Comparison of ENCODE assay signal across 8 mouse cellular contexts in the genomic region with DNA sequence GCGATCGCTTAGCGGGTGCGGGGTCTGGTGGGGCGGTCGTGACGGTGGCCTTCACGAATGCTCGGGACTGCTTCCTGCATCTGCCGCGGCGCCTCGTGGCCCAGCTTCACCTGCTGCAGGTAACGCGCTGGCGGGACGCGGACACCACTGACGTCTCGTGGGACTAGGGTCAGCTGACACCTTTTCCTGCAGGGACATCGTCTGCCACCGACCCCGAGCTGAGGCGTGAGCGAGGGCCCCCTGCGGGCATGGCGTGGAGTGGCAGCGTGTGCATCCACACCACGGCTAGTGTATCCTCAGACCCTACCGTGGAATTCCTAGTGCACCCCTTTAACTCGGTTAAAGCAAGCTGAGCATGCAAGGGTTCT. TPM values are rescaled to one million over a fixed set of nuclear protein-coding genes. Genes with fewer than 3 reads are reported as not detected.
DNase-seq lines count a peak whose midpoint lies in the region; ATAC-seq lines count a peak whose summit lies in the region.

A gene (minus strand): TSS at position 187 of the 368 bp plus-strand sequence.

- no peaks in the 10 kb centered on the region for H3K9me3 ChIP-seq in hindbrain, embryonic 13.5 days

- H3K4me1 ChIP-seq in hindbrain, embryonic 13.5 days (replicated peaks) = peaks cover 28% of the 10 kb centered on the region

- peaks cover 10% of the 10 kb centered on the region for H3K36me3 ChIP-seq in hindbrain, embryonic 13.5 days

- H3K4me2 ChIP-seq in hindbrain, embryonic 13.5 days = peak within 1 kb of the TSS; percentile 83

- peak within 1 kb of the TSS; percentile 83 for H3K9ac ChIP-seq in hindbrain, embryonic 13.5 days

- H3K4me3 ChIP-seq in hindbrain, embryonic 13.5 days = peak within 1 kb of the TSS; percentile 79

- peak; percentile 88 for ATAC-seq in hindbrain, embryonic 13.5 days (ENCODE audit: low FRiP score)

- H3K27me3 ChIP-seq in hindbrain, embryonic 13.5 days = no peaks in the 10 kb centered on the region

- H3K27ac ChIP-seq in hindbrain, embryonic 13.5 days = peak within 1 kb of the TSS; percentile 90

- 0% methylated on average over 31 of the region's 31 CpGs for WGBS in hindbrain, embryonic 13.5 days

- DNase-seq in T-cell, adult 2 months (ENCODE audit: low spot score) = peak; percentile 77
- peak; percentile 85 to 90 for DNase-seq in cerebellum, postnatal 25 days
- peak; percentile 69 for DNase-seq in frontal cortex, postnatal 25 days (ENCODE audit: low spot score in 2 of 2)
- DNase-seq in layer of hippocampus, postnatal 25 days (ENCODE audit: extremely low spot score in 1 of 2, low spot score in 1 of 2) = peak; percentile 73 to 76
- DNase-seq in lung, postnatal 14 days = peak; percentile 82
- peak; percentile 77 for DNase-seq in retina, adult 2 months (ENCODE audit: low read depth, low spot score)
- DNase-seq in thymus, postnatal 25 days = peak; percentile 83

RNA-seq across cellular contexts. Expression of the gene that starts here (rescaled TPM):
- 14.9 and 16.1 TPM in 2 replicates for polyA plus RNA-seq in hindbrain, embryonic 13.5 days (2015; fragmentation: Nextera tagmentation; extraction: Ambion mirVana)
- total RNA-seq in layer of hippocampus, postnatal 25 days (2021) = 1 to 10 TPM; 9.6 to 9.9 TPM

Comparison
In these comparisons a context has a peak if more than half of its experiments do, and no peak if none do; other contexts are left out.
1. Peak in every context shown above with its lines: DNase-seq, ATAC-seq, H3K4me3 ChIP-seq and H3K27ac ChIP-seq.